Mouse (Mus musculus) ovary, adult 18-20 months (tissue): Measurements from ENCODE around the gene Btbd9.
A peak's percentile ranks its signal among the peaks of the same experiment; 100 is the strongest.

Experiments
- DNase-seq: peaks from one replicate; pipeline ENCODE4 v3.0.0; 2022; ENCODE audit warnings: low spot score, mixed read lengths

Gene Btbd9

DNA sequence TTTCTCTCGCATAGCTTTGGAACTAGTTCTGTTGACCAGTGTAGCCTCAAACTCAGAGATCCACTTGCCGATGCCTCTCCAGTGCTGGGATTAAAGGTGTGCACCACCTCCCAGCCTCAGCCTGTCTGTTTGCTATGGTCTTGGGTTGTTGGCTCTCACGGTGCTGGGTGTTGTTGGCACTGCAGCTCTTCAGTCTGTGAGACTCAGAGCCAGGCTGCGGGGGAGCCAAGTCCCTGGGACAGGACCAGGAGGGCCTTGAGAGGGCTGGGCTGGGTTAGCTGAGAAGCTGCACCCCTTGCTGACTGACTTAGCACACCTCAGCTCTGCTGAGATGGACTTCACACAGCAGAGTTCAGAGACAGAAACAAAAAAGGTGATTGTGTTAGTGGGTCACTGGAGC is 376.0 kb downstream of the Btbd9 start:
- no peak for DNase-seq

DNA sequence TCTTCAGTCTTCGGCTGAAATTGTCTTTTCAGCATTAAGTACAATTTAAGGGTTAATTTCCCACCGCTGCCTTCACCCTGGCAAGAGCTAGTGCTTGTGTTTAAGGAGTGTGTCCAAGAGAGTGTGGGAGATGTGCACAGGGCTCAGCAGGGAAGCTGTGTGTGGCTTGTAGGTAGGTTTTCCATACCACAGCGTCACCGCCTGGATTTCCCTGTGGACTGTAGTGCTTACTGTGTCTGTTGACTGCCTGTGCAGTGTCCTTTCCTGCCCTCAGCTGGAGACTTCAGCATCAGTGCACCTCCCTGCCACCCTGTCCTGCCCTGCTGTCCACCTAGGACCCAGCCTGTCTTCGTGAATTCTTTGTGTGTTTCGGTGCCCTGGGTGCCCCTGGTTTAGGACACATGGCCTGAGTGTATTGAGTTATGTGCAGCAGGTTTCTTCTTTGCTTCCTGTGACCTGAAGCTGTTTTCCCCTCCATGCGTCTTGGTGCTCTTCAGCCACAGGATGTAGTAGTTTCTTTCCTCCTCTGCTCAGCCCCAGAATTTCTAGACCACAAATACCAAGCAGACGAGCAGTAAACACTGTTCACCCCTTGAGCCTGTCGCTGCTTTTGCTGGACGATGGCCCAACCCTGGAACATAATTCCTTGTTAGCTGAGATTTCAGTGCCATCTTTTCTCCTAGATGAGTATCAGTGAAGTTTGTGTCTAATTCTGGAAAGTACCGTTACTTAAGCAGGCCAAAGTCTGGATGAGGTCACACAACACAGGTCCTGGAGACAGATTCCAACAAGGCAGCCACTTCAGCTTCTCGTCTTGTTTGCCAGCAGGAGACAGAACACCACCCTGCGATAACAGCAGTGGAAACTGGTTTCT is 376.7 kb downstream of the Btbd9 start:
- no peak for DNase-seq

GRCm38 (mm10) chr17:30198422-30198821 is 377.9 kb downstream of the Btbd9 start:
- DNase-seq, result no peak

DNA sequence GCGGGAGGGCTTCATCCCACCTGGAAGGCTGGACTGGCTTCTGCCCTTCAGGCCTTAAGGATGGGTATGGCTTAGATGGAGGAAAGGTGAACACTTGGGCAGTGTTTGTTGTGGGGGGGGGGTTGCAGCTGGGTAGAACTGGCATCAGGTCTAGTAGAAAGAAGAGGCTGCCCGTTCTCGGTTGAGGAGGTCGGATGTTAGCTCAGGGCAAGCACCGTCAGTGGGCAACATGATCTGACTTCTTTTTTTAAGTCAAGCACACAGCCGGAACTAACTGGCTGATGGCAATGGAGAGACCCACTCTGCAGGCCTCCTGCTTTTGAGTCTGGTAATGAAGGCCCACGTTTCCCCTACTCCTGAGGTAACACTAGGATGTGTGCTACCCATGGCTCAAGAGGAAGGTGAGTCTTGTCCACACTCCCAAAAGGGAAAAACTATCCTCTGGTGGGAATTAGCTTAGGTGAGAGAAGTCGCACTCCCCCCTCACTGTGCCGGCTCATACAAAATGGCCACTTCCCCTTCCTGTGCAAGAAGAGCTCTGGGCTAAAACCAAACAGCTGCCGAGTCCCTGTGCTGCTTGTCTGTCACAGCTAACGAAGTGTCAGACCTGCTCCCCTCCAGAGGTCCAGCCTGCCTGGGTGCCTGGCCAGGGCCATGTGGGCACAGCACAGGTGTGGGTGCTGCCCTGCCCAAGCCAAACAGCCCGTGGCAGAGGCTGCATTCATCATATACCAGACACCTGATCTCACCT is 378.8 kb downstream of the Btbd9 start:
- DNase-seq, result peak; percentile 2

GRCm38 (mm10) chr17:30196401-30197279 is 379.6 kb downstream of the Btbd9 start:
- DNase-seq, result peak; percentile 5

- no peak for DNase-seq
These were observed 380.6 kb downstream of the Btbd9 start for GRCm38 (mm10) chr17:30195591-30196183.

GRCm38 (mm10) chr17:30194629-30195445 is 381.5 kb downstream of the Btbd9 start:
- DNase-seq, result no peak

- no peak for DNase-seq
These were observed 382.2 kb downstream of the Btbd9 start for GRCm38 (mm10) chr17:30194091-30194490.

- no peak for DNase-seq
These were observed 382.7 kb downstream of the Btbd9 start for GRCm38 (mm10) chr17:30193615-30194014.

DNA sequence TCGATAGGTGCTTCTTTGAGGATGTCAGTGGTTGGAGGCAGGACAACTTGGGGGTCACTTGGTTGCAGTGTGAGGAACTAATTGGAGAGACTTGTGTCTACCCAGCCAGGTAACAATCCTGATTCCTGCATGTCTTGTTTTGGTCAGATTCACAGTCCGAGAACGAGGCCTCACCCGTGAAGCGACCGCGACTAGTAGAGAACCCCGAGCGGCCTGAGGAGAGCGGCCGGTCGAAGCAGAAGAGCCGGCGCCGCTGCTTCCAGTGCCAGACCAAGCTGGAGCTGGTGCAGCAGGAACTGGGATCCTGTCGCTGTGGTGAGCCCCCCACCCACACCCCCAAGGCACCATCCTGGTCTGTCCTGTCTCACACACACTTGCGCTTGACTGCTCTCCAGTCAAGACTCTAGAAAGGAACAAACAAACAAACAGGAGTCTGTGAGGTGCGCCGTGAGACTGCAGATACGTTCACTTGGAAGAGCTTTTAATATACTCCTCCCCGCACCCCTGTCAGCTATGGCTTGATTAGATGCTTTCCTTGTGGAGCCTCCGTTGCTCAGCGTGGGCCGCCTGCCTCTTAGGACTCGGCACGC is 383.8 kb downstream of the Btbd9 start:
- DNase-seq, result no peak

DNA sequence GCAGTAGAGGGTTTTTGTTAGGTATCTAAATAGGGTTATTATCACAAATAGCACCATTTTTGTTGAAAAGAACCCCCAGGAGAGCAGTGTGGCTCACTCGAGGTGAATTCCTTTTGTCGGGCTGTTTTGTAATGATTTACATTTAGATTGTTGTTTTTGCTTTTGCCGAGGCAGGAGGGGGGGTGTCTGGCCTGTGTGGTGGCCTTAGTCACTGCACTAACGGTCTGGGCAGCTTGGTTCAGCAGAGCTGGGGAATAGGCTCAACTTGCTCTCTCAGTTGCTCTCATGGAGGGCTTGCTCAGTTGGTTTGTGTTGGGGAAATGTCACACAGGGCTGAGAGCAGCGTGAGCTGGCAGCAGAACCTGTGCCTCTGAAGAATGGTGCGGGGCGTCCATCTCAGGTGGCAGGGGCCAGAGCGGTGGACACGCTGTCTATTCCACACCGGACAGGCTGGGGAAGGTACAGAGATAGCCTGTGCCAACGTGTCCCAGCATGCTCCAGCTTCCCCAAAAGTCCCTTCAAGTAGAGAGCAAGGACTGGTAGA is 385.1 kb downstream of the Btbd9 start:
- DNase-seq, result no peak

DNA sequence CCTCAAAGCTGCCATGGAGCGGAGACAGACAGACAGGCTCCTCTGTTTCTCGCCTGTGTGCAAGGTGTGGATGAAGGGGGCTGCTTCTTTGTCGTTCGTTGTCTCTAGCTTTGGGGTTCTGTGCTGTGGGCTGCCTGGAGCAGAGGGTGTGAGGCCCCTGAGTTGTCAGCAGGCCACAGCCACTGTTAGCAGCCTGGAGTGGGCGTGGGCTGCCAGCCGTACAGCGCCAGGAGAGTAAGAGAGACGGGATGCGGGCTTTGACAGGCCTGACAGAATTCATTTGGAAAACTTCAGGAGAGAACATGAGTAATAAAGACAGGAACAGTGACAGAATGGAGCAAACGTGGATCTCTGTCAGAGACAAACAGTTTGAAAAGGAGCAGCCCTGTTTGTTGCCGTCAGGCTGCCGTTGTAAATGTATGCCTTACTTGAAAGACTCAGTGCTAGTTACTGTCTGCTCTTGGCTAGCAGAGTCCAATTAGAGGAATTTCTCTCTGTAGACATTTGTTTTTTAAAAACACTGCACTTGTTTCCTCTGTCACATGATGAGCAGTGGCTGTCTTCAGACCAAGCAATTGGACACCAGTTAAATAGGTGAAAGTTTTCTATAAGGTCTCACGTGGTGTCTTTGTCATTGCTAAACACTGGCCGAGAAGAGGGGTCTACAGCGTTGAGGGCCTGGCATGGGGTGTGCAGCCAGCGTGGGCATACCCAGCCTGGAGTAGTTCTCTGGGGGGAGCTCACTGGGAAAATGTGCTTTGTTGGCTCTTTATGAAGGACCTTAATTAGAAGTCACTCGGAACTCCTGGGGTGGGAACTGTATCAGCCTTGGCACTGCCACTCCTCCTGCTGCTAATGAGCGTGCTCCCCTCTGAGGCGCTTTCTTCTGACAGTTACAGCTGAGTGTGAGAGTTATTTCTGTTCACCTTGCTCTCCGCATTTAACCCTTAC is 388.0 kb downstream of the Btbd9 start:
- DNase-seq, result no peak

DNA sequence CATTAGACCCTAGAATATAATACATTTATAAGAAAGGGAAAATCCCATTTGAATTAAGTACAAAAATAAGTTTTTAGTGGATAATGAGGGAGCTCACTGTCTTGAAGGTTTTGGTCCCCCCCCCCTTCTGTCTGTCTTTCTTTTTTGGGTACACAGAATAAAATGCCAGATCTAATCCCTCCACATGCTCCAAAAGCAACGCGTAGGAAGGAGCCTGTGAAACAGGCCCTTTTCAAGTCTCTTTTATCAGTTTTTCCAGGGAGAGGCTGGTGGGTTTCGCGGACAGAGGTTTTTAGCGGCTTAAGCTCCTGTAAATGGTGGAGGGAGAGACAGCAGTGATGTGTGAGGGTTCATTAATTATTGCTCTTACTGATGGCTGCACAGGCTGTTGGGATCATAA is 388.7 kb downstream of the Btbd9 start:
- no peak for DNase-seq

DNA sequence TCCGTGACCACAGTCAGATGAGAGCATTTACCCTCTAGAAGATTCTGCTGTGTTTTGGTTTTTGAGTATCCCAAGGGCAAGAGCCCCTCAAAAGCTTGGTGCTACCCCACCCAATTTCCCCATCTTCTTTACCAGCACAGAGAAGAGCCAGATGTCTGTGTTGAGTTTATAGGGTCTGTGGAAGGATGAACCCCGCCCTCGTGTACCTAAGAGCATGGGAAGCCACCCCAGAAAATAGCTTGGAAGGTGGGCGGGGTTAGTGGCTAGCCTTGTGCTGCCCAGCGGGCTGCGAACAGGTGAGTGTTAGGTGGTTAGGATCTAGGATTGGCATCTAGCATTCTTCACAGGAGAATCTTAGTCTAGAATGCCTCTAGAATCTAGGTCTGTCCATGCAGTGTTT is 389.1 kb downstream of the Btbd9 start:
- DNase-seq, result no peak

- DNase-seq, result no peak
These were observed 392.7 kb downstream of the Btbd9 start for GRCm38 (mm10) chr17:30183561-30183960.

DNA sequence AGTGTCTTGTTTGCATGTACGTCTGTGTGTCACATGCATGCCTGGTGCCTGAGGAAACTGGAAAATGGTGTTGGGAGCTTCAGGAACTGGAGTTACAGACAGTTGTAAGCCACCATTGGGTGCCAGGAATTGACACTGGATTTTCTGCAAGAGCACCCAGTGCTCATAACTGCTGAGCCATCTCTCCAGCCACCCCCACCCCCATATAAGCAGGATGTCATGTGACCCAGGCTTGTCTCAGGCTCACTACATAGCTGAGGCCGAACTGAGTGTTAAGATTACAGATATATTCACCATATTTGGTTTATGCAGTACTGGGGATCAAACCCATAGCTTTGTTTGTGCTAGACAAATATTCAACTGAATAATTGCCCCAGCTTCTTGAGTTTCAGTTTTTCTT is 394.2 kb downstream of the Btbd9 start:
- no peak for DNase-seq

GRCm38 (mm10) chr17:30181554-30181953 is 394.7 kb downstream of the Btbd9 start:
- DNase-seq, result no peak

DNA sequence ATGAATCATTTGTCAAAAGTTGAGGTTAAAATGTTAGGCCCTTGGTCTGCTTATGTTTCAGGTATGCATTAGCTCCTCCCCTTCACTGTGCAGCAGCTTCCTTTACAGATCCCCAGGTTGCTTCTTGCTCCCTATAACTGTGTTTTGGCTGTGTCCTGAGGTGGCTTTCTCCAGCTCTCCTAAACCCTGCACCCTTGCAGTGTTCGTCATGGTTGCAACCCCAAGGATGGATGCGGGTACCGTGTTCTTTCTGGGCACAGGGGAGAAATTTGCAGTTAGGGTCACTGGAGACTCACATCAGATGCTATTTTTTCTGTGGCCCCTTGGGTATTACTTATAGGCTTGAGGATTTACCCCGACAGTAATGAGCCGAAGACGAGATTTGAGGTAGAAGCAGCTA is 396.1 kb downstream of the Btbd9 start:
- no peak for DNase-seq

- DNase-seq, result no peak
These were observed 397.9 kb downstream of the Btbd9 start for GRCm38 (mm10) chr17:30178402-30178801.
